Mouse (Mus musculus): ENCODE measurements at regions not wholly inside any gene's neighbourhood (a gene's known extent, or its start where the extent isn't known, plus 50 kb on each side); places are given as distances from the start of the nearest gene placed in this dataset.
A peak's percentile ranks its signal among the peaks of the same experiment; 100 is the strongest.

DNA sequence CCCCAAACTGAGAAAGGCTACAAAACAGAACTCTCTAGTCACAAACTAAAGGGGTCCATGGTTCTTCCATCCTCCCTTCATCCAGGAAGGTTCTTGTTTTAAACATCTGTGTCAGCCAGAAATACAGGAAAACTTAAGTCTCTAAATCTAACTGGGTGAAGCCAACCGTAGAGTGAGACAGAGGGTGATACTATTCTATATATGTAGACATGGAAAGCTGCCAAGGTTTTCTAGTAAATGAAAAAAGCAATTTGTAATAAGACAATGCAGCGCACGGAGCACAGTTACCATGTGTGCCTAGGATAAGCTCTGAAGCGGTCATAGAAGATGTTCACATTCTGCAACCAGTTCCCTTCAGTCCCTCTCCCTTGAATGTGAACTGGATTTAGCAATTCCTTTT, 55.4 kb downstream of the Ppp1r3c start:
- DNase-seq = no peak

DNA sequence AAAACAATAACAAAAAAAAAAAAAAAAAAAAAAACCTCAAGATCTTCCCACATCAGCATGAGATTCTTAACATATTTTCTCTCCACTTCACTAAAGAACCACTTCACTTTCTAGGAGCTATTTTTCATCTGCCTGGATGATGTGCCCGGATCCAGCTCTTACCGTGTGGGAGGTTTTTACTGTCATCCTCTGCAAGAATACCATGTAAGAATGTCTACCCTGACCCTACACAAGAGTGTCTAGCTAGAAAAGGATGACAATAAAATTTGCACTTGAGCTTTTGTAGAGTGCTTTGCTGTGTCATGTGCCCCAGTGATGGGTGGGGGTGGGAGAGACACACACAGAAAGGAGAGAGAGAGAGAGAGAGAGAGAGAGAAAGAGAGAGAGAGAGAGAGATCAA, 56.1 kb downstream of the Ppp1r3c start:
- DNase-seq = no peak

DNA sequence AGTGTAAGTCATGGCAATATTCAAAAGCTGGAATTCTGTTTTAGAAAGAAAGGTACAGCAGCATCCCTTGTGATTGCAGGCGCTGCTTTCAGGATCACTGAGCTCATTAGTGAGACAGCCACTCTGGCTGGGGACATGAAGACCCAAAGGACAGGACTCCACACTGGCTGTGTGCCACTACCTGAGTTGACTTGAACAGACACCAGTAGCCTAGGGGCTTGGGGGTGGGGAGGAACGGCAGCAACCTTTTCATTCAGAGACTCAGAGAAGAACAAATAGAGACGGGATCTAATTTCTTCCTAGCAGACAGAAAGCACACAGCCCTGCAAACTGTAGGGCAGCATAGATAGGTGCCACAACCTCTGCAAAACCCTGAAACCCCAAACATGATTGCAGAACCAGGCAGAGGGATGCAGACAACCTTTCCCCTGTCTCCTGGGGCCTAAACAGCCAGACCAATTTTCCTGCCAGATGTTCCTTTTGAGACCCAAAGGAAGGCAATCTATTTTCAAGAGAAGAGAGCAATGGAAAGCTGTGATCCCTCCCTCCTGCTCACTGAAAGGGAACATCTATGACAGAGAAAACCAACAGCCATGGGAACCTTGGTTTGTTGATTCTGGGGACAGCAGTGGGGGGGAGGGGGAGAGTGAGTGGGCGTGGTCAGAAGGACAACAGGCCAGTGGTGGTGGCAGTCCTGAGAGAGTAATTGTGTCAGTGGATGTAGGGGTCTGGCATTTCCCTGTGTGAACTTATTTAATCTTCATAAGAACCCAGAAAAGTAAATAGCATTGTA, 57.2 kb downstream of the Ppp1r3c start:
- DNase-seq = peak; percentile 65

- no peak for DNase-seq
Observed at GRCm38 (mm10) chr19:36678382-36679027, 57.9 kb downstream of the Ppp1r3c start.

DNA sequence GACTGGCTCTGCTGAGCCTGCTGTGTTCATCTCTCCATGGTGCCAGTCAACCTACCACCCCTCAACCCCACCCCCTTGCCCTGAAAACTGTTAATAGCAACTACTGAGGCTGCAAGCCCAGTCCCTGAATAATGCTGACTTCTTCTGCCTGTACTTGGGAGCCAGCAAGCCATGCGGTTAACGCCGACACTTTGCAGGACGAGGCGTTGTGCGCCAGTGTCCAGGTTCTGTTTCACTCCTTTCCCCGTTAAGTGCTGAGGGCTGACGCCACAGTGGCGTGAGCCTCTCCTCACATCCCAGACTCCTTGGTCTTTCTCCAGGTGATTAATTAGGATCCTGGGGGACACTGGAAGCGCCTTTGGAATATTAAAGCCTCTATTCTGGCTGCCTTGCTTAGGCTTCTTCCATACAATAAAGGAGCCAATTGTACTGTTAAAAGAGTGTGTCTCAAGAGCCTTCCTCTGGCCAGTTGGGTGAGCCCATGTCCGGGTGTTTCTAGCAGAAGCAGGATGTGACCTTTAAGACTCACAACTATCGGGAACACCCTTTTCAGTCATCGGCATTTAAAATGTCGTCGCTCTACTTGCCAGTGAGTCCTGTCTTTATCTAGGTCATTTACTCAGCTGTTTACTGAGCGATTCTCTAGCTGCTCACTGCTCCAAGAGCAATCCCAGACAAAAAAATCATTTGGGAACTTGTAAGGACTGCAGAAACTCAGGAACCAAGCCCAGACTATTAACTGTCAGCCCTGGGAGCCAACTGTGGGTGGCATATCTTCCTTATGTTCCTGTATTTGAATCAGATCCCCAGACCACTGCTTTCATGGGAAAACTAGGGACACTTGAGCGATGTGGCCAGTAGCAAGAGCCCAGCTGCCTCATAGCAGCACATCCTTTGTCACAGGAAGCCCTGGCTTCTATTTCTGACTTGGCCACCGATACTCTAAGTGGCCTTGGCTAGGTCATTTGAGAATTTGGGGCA, 59.1 kb downstream of the Ppp1r3c start:
- peak; percentile 60 for DNase-seq

DNA sequence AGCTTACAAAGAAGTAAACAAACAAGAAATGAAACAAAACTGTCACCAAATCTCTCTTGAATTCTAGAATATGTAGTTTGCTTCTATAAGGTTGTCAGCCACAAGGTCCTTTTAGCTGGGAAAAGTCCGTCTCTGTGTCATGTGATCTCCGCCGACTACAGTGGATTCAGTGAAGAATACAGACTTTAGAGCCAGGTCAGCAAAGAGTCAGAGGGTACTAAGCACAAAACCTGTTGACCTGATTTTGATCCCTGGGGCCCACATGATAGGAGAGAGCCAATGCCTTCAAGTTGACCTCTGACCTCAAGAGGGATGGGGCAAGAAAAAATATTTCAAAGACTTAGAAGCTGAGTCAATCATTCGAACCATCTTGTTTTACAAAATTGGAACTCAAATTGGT, 61.5 kb downstream of the Ppp1r3c start:
- peak; percentile 24 for DNase-seq

DNA sequence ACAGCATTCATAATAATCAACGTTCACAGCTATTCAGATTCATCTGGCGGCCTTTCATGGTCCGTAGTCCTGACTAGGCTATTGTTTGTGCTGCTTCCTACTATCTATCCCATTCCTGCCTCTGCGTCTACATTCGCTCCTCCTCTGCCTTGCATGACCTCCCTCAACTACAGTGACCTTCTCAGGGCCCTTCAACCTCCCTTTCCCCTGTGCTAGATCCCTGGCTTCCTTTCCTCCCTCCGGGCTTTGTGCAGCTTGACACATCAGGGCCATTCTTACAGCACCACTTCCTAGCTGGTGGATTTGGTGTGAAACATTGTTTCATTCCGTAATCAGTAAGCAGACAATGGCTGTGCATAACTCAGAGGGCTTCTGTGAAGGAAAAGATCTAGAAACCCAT, 65.6 kb downstream of the Ppp1r3c start:
- DNase-seq = peak; percentile 32
